Mouse (Mus musculus) kidney, postnatal 25 days (tissue): ENCODE results near the gene Pyroxd1.

ENCODE experiments used
- DNase-seq, 2 experiments: peaks; one replicate each; pipeline ENCODE4 v3.0.0; 2021; ENCODE audit warnings: mixed read lengths in 2 of 2

Gene Pyroxd1

GRCm38 (mm10) chr6:142377081-142377480 lies 31.6 kb downstream of the Pyroxd1 start:
- no peak for DNase-seq

GRCm38 (mm10) chr6:142378576-142379330 lies 33.3 kb downstream of the Pyroxd1 start:
- DNase-seq = no peak

DNA sequence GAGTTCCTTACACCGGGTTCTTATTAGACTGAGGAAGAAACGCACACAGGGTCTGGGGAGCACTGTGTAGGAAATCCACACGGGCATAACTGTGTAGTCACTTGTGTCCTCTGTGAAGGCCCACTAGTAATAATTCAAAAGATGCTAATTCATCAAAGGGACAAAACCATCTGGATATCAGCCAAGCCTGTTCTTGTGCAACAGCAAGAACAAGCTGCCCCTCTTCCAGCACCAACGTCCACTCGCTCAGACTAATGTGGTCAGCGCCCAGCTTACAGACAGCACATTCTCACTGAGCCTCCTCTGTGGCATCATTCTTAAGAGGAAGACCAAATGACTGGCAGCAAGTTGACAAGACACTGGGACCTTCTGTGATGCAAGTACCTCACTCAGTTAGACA lies 34.5 kb downstream of the Pyroxd1 start:
- no peak for DNase-seq

DNA sequence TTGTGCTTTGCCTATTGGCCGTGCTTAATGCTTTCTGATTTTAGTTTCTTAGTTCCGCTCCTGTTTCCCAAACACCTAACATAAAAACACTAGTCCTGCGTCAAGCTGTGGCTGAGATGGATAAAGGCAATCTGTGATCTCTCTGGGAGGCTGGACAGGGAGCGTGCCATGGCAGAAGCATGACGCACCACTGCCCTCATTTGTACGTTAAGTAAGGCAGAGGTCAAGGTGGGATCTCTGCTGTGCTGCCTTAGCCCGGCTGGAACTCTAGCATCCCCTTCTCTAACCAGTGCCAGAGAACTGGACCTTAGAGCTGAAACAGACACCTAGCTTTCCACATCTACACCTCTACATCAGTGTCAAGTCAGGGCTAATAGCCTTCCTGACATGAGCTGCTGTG lies 36.2 kb downstream of the Pyroxd1 start:
- no peak for DNase-seq

DNA sequence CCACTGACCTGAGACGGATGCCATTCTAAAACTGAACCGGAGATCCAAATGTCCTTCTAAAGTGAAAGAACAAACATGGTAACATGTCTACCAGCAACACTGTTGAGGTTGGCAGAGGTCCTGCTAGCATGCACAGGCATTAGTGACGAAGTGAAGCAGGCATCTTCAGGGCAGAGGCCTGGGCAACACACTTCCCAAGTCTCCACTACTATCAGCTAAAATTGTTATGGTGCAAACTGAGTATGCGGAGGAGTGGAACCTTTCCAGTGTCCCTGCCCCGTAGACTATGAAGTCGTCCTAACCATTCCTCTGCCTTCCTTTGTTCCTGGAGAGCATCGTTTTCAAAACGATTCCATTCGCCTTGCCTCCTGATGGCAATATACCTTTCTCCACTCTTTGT lies 39.1 kb downstream of the Pyroxd1 start:
- no peak for DNase-seq

GRCm38 (mm10) chr6:142386285-142387010 lies 41.0 kb downstream of the Pyroxd1 start:
- DNase-seq = no peak

- DNase-seq = peak; percentile 98 to 99
These were observed 41.7 kb downstream of the Pyroxd1 start, which contains the start of the genes Recql and Golt1b for GRCm38 (mm10) chr6:142387011-142387754. TSS of gene Recql (minus strand) at chr6:142387087. TSS of gene Golt1b (plus strand) at chr6:142387221.

GRCm38 (mm10) chr6:142387755-142388271 lies 42.4 kb downstream of the Pyroxd1 start:
- DNase-seq = no peak

DNA sequence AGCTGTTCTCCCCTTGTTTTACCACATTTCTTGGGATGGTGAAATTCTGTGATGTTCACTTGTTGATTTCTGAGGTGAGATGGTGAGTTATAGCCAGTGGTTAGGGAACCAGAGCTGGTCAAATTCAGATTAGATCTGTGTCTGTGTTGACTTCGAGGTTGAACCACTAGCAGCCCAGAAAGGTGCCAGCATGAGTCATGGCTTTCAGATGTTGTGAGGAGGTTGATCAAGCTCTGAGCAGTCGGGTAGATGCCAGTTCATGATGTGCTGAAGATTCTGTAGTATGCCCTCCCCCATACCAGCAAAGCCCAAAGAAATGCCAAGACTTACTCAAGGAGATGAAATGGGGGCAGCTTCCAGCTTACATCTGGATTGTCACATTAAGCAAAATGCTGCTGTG lies 43.6 kb downstream of the Pyroxd1 start:
- no peak for DNase-seq

- DNase-seq = no peak
These were observed 46.9 kb downstream of the Pyroxd1 start for GRCm38 (mm10) chr6:142392312-142392711.

DNA sequence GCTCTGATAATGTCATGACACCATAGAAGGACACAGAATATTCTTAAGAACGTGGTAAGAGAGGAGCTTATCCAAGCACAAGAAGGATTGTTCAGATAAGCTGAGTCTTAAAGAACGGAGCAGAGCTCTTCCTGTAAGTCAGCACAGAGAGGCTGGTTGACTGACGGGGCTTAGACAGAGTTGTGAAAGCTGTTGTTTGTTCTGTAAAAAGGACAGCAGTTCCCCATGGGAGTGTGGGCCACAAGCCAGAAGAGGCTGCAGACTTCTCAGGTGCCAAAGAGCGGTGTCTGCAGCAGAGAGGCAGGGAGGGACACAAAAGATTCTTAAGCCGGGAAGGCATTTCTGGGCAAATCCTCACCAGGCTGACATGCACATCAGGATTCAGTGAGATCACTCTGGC lies 49.2 kb downstream of the Pyroxd1 start:
- DNase-seq = no peak

DNA sequence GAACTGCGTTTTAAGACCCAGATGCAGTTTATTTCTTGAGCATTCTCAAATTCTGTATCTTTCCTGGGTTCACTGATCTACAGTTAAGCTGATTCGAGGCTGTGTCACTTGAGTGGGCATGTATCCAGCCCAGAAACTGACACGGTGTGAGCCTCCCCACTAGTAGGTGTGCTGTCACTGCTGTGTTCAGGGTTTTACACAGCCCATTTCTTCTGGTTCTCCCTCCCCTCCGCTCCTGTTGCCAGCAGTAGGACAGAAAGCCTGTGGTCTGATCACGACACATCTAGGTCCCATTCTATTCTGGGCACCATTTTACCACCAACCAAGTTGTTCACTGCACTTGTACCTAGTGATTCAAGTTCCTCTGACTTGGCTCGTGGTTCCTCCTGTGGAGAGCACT lies 50.3 kb downstream of the Pyroxd1 start:
- no peak for DNase-seq

GRCm38 (mm10) chr6:142411140-142411539 lies 65.7 kb downstream of the Pyroxd1 start:
- DNase-seq = no peak
